Mouse (Mus musculus) mouse embryonic stem cell (cell line): ENCODE measurements around the gene Vmn1r2.
"Not testable (repeated sequence)": the region's sequence is repeated elsewhere in the genome, so short reads cannot be mapped to it uniquely, and the experiment has no call there.

Experiments used
- in situ Hi-C, 2 experiments: fragments of 300-500 bp; cut with MboI; formaldehyde crosslinking; loops; 1 replicate in 1 of 2; 3 replicates in 1 of 2; pipeline ENCODE4 v1.14.3; 2019 to 2020; ENCODE audit warnings: low sequenced_read_pairs in 2 of 2, low pct_unique_long_range_greater_than_20kb in 1 of 2, mixed read lengths in 1 of 2; ENCODE audit not compliant: unreplicated experiment in 1 of 2

Vmn1r2 gene

DNA sequence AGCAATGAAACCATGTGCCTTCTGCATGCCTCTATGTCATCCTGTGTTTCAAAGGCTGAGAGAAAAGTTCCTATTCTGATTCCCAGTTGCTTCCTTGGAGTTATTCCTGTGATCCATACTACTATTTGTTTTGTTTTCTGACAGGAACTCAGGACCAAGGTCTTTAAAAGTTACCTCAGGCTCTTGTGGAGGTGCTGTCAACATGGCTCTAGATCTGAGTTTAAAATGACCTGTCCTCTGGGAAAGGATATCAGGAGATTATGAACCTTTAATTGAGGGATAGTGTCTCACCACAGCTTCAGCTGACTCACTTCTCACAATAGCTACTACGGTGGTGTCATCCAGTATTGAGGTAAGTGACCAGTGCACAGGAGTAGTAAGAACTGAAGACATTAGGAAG lies at the start of gene Vmn1r2:
Gene Vmn1r2, plus strand, starts transcription at position 301 of the 400 bp plus-strand sequence.
- in situ Hi-C loops, result not testable (repeated sequence)

DNA sequence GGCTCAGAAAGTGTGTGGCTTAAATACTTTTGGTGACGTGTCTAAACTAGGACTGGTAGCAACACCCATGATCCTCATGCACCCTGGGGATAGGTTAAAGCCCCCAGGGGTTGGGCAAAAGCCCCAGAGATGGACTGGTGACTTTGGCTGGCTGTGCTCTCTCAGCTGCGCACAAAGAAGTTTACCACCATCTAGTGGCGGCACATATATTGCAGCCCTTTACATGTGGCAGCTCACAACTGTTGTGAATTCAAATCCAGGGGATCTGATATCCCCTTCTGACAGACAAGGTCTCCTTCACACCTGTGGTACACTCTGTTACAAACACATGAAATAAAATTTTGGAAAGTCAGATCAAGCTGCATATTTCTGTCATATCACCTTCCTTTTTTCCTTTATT lies 19.2 kb upstream of the Vmn1r2 start:
- in situ Hi-C loops, result not testable (repeated sequence)

DNA sequence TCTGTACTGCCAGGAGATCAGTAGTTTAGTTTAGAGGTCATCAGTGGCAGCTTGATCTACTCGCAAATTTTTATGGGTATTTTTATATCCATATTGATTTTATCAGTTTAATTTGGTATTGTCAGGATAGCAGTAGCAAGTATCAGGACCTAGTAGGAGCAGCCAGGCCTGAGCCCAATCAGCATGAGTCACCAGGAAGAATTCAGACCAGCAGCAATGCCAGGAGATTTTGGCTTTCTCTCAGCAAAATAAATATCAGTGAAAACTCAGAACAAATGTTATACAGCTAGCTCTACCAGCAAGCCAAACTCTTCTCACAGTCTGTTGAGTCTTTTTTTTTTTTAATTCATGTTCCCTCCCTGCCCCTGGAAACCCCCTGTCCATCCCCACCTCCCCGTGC lies 13.8 kb upstream of the Vmn1r2 start:
- in situ Hi-C loops, result not testable (repeated sequence)

DNA sequence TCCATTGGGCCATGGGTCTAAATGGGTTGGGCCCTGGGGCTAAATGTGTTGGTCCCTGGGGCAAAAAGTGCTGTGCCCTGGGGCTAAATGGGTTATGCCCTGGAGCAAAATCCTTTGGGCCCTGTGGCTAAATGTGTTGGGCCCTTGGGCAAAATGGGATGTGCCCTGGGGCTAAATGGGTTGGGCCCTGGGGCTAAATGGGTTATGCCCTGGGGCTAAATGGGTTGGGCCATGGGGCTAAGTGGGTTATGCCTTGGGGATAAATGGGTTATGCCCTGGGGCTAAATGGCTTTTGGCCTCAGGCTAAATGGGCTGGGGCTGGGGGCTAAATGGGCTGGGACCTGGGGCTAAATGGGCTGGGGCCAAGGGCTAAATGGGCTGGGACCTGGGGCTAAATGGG lies 2.7 kb upstream of the Vmn1r2 start:
- in situ Hi-C loops, result not testable (repeated sequence)

DNA sequence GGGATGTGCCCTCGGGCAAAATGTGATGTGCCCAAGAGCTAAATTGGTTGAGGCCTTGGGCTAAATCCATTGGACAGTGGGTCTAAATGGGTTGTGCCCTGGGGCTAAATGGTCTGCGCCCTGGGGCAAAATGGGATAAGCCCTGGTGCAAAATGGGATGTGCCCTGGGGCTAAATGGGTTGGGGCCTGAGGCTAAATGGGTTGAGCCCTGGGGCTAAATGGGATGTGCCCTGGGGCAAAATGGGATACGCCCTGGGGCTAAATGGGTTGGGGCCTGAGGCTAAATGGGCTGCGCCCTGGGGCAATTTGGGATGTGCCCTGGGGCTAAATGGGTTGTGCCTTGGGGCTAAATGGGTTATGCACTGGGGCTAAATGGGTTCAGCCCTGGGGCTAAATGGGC lies 2.1 kb upstream of the Vmn1r2 start:
- in situ Hi-C loops, result no loop called here

DNA sequence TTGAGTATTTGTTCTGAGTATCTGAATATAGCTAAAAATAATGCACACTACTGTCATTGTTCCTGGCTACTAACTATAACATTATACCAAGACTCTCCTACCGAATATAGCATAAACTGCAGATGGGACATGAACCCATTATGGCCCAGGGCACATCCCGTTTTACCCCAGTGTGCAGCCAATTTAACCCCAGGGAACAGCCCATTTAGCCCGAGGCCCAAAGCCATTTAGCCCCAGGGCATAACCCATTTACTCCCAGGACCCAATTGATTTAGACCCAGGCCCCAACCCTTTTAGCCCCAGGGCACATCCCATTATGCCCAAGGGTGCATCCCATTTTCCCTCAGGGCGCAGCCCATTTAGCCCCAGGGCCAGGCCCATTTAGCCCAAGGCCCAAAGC lies 7.5 kb downstream of the Vmn1r2 start:
- in situ Hi-C loops, result not testable (repeated sequence)

DNA sequence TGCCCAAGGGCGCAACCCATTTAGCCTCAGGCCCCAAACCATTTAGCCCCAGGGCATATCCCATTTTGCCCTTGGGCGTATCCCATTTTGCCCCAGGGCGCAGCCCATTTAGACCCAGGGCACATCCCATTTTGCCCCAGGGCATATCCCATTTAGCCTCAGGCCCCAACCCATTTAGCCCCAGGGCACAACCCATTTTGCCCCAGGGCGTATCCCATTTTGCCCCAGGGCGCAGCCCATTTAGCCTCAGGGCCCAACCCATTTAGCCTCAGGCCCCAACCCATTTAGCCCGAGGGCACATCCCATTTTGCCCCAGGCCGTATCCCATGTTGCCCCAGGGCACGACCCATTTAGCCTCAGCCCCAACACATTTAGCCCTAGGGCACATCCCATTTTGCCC lies 8.6 kb downstream of the Vmn1r2 start:
- in situ Hi-C loops, result not testable (repeated sequence)

DNA sequence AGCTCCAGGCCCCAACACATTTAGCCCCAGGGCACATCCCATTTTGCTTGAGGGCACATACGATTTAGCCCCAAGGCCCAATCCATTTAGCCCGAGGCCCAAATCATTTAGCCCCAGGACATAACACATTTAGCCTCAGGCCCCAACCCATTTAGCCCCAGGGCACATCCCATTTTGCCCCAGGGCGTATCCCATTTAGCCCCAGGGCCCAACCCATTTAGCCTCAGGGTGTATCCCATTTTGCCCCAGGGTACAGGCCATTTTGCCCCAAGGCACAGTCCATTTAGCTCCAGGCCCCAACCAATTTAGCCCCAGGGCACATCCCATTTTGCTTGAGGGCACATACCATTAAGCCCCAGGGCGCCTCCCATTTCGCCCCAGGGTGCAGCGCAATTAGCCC lies 9.1 kb downstream of the Vmn1r2 start:
- in situ Hi-C loops, result not testable (repeated sequence)

DNA sequence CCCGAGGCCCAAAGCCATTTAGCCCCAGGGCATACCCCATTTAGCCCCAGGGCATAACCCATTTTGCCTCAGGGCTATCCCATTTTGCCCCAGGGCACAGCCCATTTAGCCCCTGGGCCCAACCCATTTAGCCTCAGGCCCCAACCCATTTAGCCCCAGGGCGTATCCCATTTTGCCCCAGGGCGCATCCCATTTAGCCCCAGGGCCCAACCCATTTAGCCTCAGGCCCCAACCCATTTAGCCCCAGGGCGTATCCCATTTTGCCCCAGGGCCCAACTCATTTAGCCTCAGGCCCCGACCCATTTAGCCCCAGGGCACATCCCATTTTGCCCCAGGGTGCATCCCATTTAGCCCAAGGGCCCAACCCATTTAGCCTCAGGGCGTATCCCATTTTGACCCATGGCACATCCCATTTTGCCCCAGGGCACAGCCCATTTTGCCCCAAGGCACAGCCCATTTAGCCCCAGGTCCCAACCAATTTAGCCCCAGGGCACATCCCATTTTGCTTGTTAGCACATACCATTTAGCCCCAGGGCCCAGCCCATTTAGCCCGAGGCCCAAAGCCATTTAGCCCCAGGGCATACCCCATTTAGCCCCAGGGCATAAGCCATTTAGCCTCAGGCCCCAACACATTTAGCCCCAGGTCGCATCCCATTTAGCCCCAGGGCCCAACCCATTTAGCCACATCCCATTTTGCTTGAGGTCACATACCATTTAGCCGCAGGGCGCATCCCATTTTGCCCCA lies 9.8 kb downstream of the Vmn1r2 start:
- in situ Hi-C loops, result not testable (repeated sequence)

DNA sequence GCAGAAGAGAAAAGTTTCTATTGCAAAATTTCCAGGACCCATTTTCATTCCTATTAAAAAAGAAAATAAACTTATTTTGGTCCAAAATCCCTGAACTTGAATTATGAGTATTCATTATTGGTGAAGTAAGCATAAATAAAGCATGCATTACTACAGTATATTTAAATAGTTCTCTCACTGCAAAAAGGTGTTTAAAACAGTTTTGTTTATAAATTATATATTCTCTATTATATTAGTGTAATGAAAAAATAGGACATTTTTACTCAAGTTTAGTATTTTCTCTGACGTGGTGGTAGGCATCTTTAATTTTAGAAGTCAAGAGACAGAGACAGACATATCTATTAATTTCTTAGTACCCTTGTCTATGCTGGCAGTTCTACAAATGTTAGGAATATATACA lies 18.1 kb downstream of the Vmn1r2 start, which contains the start of gene Vmn1r3:
Gene Vmn1r3, minus strand, starts transcription at position 101 of the 400 bp plus-strand sequence.
- in situ Hi-C loops, result not testable (repeated sequence)

DNA sequence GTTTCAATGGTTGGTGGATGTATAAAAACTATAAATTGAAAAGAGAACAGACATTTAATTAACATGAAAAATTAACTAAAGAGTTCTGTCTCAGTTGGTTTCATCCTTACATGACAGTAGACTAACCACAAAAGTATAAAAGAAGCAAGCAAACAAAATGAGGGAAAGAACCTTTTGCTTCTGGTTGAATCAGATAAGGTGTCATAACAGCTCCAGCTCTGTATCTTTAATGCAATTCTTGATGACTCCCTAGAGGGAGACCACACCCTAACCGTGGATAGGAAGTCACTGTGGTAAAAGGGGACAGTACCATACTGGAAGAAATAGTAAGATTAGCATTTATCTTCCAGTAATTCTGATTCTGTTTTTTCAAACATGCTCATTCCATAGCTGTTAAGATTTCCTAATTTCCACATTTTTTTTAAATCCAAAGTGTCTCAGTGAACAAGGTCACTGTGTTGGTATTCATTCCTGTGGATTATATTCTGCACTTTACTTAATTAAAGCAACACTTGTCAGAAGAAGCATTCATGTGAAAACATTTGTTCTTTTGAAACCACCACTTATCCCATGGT lies 42.6 kb downstream of the Vmn1r2 start:
- in situ Hi-C loops, result not testable (repeated sequence)

DNA sequence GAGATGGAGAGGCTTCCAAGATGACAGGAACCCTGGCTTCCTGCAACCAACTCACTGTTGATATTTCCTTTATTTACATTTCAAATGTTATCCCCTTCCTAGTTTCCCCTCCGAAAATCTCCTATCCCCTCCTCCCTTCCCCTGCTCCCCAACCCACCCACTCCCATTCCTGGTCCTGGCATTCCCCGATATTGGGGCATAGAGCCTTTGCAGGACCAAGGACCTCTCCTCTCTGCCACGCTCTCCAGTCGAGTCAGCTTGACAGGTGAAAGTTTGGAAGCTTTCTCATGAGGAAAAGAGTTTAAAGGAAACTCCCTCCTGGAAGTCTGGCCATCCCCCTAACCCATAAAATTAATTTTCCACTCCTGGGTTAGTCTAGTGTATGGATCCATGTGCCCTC lies 46.2 kb downstream of the Vmn1r2 start:
- in situ Hi-C loops, result not testable (repeated sequence)

DNA sequence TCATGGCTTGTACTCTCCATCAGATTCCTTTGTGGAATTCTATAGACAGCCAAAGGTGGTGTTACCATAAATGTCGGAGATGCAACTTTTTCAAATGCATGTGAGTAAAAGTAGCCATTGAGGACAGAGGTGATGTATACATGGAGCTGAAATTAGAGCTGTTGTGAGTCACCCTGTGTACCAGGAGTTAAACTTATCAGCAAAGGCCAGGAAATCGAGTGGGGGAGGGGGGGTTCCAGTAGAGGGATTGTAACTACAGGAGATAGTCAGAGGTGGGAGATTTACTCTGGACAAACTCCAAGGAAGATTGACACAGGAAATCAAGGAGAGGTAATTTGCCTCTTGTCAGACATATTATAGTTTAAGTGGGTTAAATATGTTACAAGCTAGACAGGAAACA lies 49.3 kb downstream of the Vmn1r2 start:
- in situ Hi-C loops, result not testable (repeated sequence)
